Mouse (Mus musculus) embryonic facial prominence, embryonic 11.5 days (tissue): ENCODE measurements at regions not wholly inside any gene's neighbourhood (a gene's known extent, or its start where the extent isn't known, plus 50 kb on each side); places are given as distances from the start of the nearest gene placed in this dataset.

Experiments
- ATAC-seq: fragments of 200-750 bp; cut with Nextera tagmentation; replicated peaks from 2 replicates; pipeline ENCODE4 v1.8.0; 2017; ENCODE audit warnings: low read depth; ENCODE audit not compliant: insufficient number of reproducible peaks, low FRiP score, low TSS enrichment
- DNase-seq: peaks from one replicate; pipeline ENCODE4 v3.0.0-alpha.2; 2015; ENCODE audit warnings: low spot score
- H3K27ac ChIP-seq: fragments of 300-500 bp; sonication (generic); replicated peaks from 2 replicates; pipeline ENCODE4 v1.5.1; 2014; ENCODE audit warnings: mild to moderate bottlenecking, low read depth, low read length, control low read depth
- H3K27me3 ChIP-seq: fragments of 300-500 bp; sonication (generic); 2 replicates; pipeline ENCODE4 v1.6.1; 2014; ENCODE audit warnings: mild to moderate bottlenecking, low read length, moderate library complexity, mixed read lengths; ENCODE audit not compliant: control insufficient read depth, insufficient read depth
- H3K36me3 ChIP-seq: fragments of 300-500 bp; sonication (generic); replicated peaks from 2 replicates; pipeline ENCODE4 v1.6.1; 2014; ENCODE audit warnings: low read depth, mild to moderate bottlenecking, low read length, moderate library complexity, mixed read lengths; ENCODE audit not compliant: control insufficient read depth, insufficient read depth
- H3K4me1 ChIP-seq: fragments of 300-500 bp; sonication (generic); 2 replicates; pipeline ENCODE4 v1.6.1; 2014; ENCODE audit warnings: low read length, mixed read lengths; ENCODE audit not compliant: control insufficient read depth, insufficient read depth
- H3K4me2 ChIP-seq: fragments of 300-500 bp; sonication (generic); 2 replicates; pipeline ENCODE4 v1.6.1; 2014; ENCODE audit warnings: low read depth, mild to moderate bottlenecking, control low read depth, low read length, moderate library complexity
- H3K4me3 ChIP-seq: fragments of 300-500 bp; sonication (generic); 2 replicates; pipeline ENCODE4 v1.5.1; 2014; ENCODE audit warnings: low read depth, low read length, control low read depth
- H3K9ac ChIP-seq: fragments of 300-500 bp; sonication (generic); replicated peaks from 2 replicates; pipeline ENCODE4 v1.6.1; 2014; ENCODE audit warnings: mild to moderate bottlenecking, control low read depth, low read length
- H3K9me3 ChIP-seq: fragments of 300-500 bp; sonication (generic); replicated peaks from 2 replicates; pipeline ENCODE4 v1.6.1; 2016; ENCODE audit warnings: mild to moderate bottlenecking, low read length, inconsistent platforms, mixed read lengths; ENCODE audit not compliant: control insufficient read depth
- WGBS: fragments of 180-500 bp; shearing (Covaris S2); extraction: QIAGEN DNeasy Blood & Tissue Kit; methylation state at CpG from one replicate; pipeline ENCODE4 v1.1.7; 2014; 5-methylcytosine and 5-hydroxymethylcytosine counted together

GRCm38 (mm10) chr9:63896073-63896807 lies 125.6 kb downstream of the Smad6 start:
- H3K4me2 ChIP-seq, result no peak overlapping the region
- H3K9ac ChIP-seq, result no peak overlapping the region
- no peaks in the 10 kb centered on the region for H3K4me1 ChIP-seq
- H3K27me3 ChIP-seq, result no peaks in the 10 kb centered on the region
- H3K27ac ChIP-seq, result peak overlapping the region; percentile 23; the same call in 1 of the 2 replicates
- H3K4me3 ChIP-seq, result no peak overlapping the region
- no peaks in the 10 kb centered on the region for H3K36me3 ChIP-seq
- ATAC-seq (no peak), DNase-seq (peak; percentile 52)
- 30% methylated on average over 15 of the region's 15 CpGs for WGBS
- H3K9me3 ChIP-seq, result no peaks in the 10 kb centered on the region

GRCm38 (mm10) chr9:63892235-63892971 lies 129.5 kb downstream of the Smad6 start:
- DNase-seq, result no peak
- Histone ChIP-seq H3K36me3 (no peaks in the 10 kb centered on the region), H3K27ac (no peak overlapping the region), H3K4me1 (no peaks in the 10 kb centered on the region), H3K4me2 (no peak overlapping the region), H3K9me3 (no peaks in the 10 kb centered on the region), H3K27me3 (no peaks in the 10 kb centered on the region), H3K9ac (no peak overlapping the region), H3K4me3 (no peak overlapping the region)
- 82% methylated on average over 17 of the region's 17 CpGs for WGBS
- ATAC-seq, result no peak

- no peak for ATAC-seq
Measured at GRCm38 (mm10) chr9:63890717-63891116, 131.1 kb downstream of the Smad6 start.

GRCm38 (mm10) chr9:63889570-63889969 lies 131.8 kb upstream of the Smad3 start:
- no peaks in the 10 kb centered on the region for H3K27me3 ChIP-seq
- H3K4me2 ChIP-seq, result no peak overlapping the region
- ATAC-seq (no peak), DNase-seq (no peak)
- H3K9me3 ChIP-seq, result no peaks in the 10 kb centered on the region
- 75% methylated on average over 6 of the region's 6 CpGs for WGBS
- H3K4me1 ChIP-seq, result no peaks in the 10 kb centered on the region
- H3K27ac ChIP-seq, result no peak overlapping the region
- H3K36me3 ChIP-seq, result no peaks in the 10 kb centered on the region
- H3K9ac ChIP-seq, result no peak overlapping the region
- H3K4me3 ChIP-seq, result no peak overlapping the region

More at GRCm38 (mm10) chr9:63890717-63891116, 131.1 kb downstream of the Smad6 start:
- Histone ChIP-seq H3K9me3 (no peaks in the 10 kb centered on the region), H3K4me2 (no peak overlapping the region), H3K9ac (no peak overlapping the region), H3K27me3 (no peaks in the 10 kb centered on the region), H3K27ac (no peak overlapping the region), H3K36me3 (no peaks in the 10 kb centered on the region), H3K4me1 (no peaks in the 10 kb centered on the region), H3K4me3 (no peak overlapping the region)
- WGBS, result 64% methylated on average over 5 of the region's 5 CpGs
- no peak for DNase-seq

DNA sequence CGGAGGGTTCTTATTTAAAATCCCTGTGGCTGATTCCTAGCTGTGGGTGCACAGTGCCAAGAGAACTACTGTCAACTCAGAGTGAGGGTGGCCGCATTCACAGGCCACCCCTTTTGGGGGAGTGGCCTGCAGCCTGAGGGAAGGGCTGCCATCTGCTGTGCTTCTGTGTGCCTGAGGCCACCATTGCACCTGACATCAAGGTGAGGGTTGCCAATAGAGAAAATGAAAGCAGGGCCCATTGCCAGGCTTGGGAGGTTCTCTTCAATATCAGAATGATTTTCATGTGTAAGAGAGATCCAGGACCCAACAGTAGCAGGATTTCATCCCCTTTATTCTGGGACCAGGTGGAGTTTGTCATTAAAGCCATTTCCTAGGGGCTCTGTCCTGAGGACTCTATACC lies 127.2 kb upstream of the Smad3 start:
- Histone ChIP-seq H3K4me2 (no peak overlapping the region), H3K9me3 (no peaks in the 10 kb centered on the region), H3K36me3 (no peaks in the 10 kb centered on the region), H3K27me3 (no peaks in the 10 kb centered on the region), H3K9ac (no peak overlapping the region), H3K27ac (no peak overlapping the region), H3K4me1 (peaks cover 2% of the 10 kb centered on the region; the same call in 1 of the 2 replicates), H3K4me3 (no peak overlapping the region)
- WGBS, result 84% methylated on average over 2 of the region's 2 CpGs
- DNase-seq (no peak), ATAC-seq (no peak)

GRCm38 (mm10) chr9:63883738-63884520 lies 126.1 kb upstream of the Smad3 start:
- Histone ChIP-seq H3K27me3 (no peaks in the 10 kb centered on the region), H3K9me3 (no peaks in the 10 kb centered on the region), H3K4me2 (no peak overlapping the region), H3K36me3 (no peaks in the 10 kb centered on the region), H3K4me1 (peaks cover 2% of the 10 kb centered on the region; the same call in 1 of the 2 replicates), H3K27ac (no peak overlapping the region), H3K4me3 (no peak overlapping the region), H3K9ac (no peak overlapping the region)
- WGBS, result 73% methylated on average over 6 of the region's 6 CpGs
- DNase-seq (peak; percentile 30), ATAC-seq (no peak)

DNA sequence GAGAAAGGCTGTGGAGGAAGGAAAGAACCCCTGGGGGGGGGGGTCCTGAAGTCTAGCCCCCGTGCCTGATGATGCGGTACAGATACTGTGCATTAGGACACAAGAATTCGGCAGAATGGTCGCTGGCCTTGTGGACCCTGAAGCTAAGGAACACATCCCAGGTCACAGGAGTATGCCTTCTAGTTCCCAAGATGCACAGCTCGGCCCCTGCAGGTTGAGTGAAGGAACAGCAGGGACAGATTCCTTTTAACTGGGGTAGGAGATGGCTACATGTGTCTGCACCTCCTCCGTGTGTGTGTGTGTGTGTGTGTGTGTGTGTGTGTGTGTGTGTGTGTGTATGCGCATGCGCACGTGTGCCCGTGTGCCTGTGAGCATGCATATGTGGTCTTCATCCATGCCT lies 123.9 kb upstream of the Smad3 start:
- Histone ChIP-seq H3K9me3 (no peaks in the 10 kb centered on the region), H3K27ac (no peak overlapping the region), H3K4me2 (no peak overlapping the region), H3K4me1 (peaks cover 2% of the 10 kb centered on the region; the same call in 1 of the 2 replicates), H3K36me3 (no peaks in the 10 kb centered on the region), H3K4me3 (no peak overlapping the region), H3K9ac (no peak overlapping the region), H3K27me3 (no peaks in the 10 kb centered on the region)
- no peak for DNase-seq
- WGBS, result 76% methylated on average over 10 of the region's 10 CpGs
- ATAC-seq, result no peak

GRCm38 (mm10) chr9:63881261-63881563 lies 123.4 kb upstream of the Smad3 start:
- Histone ChIP-seq H3K9ac (no peak overlapping the region), H3K4me1 (peaks cover 2% of the 10 kb centered on the region; the same call in 1 of the 2 replicates), H3K27ac (no peak overlapping the region), H3K9me3 (no peaks in the 10 kb centered on the region), H3K36me3 (no peaks in the 10 kb centered on the region), H3K4me2 (no peak overlapping the region), H3K4me3 (no peak overlapping the region), H3K27me3 (no peaks in the 10 kb centered on the region)
- WGBS, result 61% methylated on average over 4 of the region's 4 CpGs
- DNase-seq (no peak), ATAC-seq (no peak)
